Mouse (Mus musculus) heart, postnatal 0 days (tissue): ENCODE data around the gene Fam3b.

Experiments
- CTCF ChIP-seq: IDR thresholded peaks from 2 replicates; pipeline ENCODE4 v1.5.1; 2016; ENCODE audit warnings: antibody characterized with exemption, control low read depth, low read depth
- EP300 ChIP-seq: IDR thresholded peaks from 2 replicates; pipeline ENCODE4 v1.6.1; 2016; ENCODE audit warnings: antibody characterized with exemption, low read depth

- TF ChIP-seq CTCF, result no peak
- TF ChIP-seq EP300, result no peak
Observed at GRCm38 (mm10) chr16:97461271-97461670, 53.3 kb downstream of the Fam3b start.
